Mouse (Mus musculus) left cerebral cortex, postnatal 4 days (tissue): ENCODE data around the gene Irx5. TPM values are rescaled to one million over a fixed set of nuclear protein-coding genes. Genes with fewer than 3 reads are reported as not detected.

Source experiments
- DNase-seq: peaks from one replicate; pipeline ENCODE4 v3.0.0-alpha.2; 2022
- intact Hi-C: fragments of 180-260 bp; cut with DNase I; formaldehyde crosslinking; loops from one replicate; pipeline ENCODE4 v1.15.1; 2025
- total RNA-seq, 2 experiments: library from RNA; stranded (reverse); gene quantifications; 2 replicates each; pipeline ENCODE4 v1.2.3; 2021

Irx5 gene
- total RNA-seq, result not detected

- intact Hi-C loops, result loop anchor here (5.0 to 10.0 kb wide), 4 partner anchors 555 to 1163 kb away; partner anchors contain the start of genes Aktip and Irx3
- DNase-seq, result peak; percentile 91
Measured at GRCm38 (mm10) chr8:92357398-92357981, at the start of gene Irx5. Gene Irx5, plus strand, starts transcription at chr8:92357625.

DNA sequence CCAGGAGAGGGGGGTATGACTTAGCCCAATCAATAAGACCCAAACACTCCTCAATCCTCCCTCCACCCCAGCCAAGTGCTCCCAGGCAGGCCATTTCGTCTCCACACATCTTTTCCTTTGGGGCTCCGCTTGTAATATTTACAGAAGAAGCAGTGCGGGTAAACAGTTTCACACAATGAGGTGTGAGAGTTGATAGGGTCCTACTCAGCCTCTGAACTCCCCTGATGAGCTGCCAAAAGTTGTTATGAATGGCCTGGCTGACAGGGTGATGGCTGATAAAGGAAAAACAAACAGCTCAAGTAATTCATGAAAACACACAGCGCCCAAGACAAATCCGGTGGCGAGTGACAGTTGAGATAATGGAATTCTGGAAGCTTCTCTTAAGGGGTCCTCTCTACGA, 45.2 kb upstream of the Irx5 start:
- intact Hi-C loops, result no loop called here
- DNase-seq, result no peak

GRCm38 (mm10) chr8:92313707-92314106, 43.7 kb upstream of the Irx5 start:
- intact Hi-C loops, result no loop called here
- DNase-seq, result no peak

- intact Hi-C loops, result no loop called here
Measured at GRCm38 (mm10) chr8:92323751-92324150, 33.7 kb upstream of the Irx5 start.

DNA sequence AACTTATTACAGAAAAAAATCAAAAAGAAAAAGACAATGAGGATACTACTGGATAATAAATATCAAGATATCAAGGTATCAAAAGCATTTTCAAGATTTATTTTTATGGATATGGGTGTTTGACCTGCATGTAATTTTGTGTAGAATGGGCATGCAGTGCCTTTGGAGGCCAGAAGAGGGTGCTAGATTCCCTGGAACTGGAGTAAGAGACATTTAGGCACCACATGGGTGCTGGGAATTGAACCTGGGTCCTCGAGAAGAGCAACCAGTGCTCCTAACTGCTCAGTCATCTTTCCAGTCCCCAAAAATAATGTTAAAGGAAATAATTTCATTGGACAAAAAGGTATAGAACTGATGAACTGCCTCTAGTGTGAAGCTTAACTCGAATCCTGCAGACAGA, 30.2 kb upstream of the Irx5 start:
- intact Hi-C loops, result no loop called here
- no peak for DNase-seq

More at GRCm38 (mm10) chr8:92323751-92324150, 33.7 kb upstream of the Irx5 start:
- no peak for DNase-seq

- no peak for DNase-seq
- intact Hi-C loops, result no loop called here
Measured at GRCm38 (mm10) chr8:92329273-92329672, 28.2 kb upstream of the Irx5 start.

GRCm38 (mm10) chr8:92331811-92332210, 25.6 kb upstream of the Irx5 start:
- intact Hi-C loops, result no loop called here
- DNase-seq, result peak; percentile 17

- intact Hi-C loops, result no loop called here
- DNase-seq, result no peak
Measured at GRCm38 (mm10) chr8:92333406-92333805, 24.0 kb upstream of the Irx5 start.

DNA sequence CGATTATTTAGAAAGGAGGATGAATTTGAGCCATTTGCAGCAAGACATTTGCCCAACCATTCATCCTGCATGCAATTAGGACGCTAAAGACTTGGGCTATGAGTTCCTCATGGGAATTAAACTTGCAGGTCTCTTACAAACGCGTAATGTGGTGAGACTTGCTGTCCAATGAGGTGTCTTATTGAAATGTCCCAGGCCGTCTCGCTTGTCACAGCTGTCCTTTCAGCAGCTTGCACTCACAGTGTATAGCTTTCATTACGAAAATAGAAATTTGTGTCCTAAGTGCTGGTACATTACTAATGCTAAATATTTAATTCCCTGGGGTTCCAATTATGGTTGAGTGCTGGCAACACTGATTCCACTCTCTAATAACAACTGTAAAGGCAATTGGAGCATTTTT, 22.3 kb upstream of the Irx5 start:
- no peak for DNase-seq
- intact Hi-C loops, result no loop called here

GRCm38 (mm10) chr8:92336041-92336440, 21.4 kb upstream of the Irx5 start:
- intact Hi-C loops, result no loop called here
- no peak for DNase-seq

DNA sequence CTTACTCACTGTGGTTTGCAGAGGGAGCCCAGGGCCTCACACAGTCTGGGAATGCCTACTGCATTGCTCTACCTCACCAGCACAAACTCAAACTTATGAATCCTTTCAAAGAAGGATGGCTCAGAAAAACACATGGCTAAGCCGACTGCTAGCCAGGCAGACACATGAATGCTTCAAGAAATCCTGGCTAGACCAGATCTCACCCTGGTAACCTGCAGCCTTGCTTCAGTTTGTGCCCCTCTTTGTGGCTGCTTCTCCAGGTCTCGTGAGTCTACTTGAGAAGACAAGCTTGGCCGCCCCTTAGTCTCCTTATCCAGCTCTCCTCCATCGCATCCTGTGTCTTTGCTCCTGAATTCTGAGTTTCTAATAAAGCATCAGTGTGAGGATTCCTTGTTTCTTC, 13.9 kb upstream of the Irx5 start:
- DNase-seq, result no peak
- intact Hi-C loops, result no loop called here

DNA sequence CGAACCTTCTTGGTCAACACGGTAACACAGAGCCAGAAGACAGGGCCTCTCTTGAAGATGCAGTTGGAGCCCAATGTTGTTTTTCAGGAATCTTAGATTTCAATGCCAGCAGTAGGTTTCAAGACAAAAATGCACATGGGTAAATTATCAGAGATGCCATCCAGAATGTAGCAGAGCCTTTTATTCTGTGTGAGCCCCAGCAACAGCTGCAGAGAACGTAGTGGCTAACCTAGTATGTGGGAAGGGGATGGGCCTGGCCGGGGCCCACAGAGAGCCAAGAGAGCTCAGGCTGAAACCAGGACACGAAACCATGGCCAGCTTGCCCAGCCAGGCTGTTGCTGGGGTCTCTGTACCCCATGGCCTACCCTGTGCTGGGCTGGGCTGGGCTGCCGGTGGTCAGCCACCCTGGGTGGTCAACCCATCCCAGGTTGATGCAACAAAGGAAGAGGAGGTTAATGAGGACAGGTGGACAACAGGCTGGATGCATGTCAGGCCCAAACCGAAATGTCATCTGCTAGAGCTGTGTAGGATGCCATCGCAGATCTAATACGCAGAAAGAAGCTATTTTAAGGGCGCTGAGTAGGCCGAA, 7.4 kb upstream of the Irx5 start:
- intact Hi-C loops, result loop anchor here (10.0 kb wide), 2 partner anchors 815 to 1155 kb away; partner anchors contain the start of gene Aktip
- no peak for DNase-seq

- intact Hi-C loops, result loop anchor here (10.0 kb wide), 2 partner anchors 819 to 1159 kb away; partner anchors contain the start of gene Aktip
Measured at GRCm38 (mm10) chr8:92353405-92353804, 4.0 kb upstream of the Irx5 start.

DNA sequence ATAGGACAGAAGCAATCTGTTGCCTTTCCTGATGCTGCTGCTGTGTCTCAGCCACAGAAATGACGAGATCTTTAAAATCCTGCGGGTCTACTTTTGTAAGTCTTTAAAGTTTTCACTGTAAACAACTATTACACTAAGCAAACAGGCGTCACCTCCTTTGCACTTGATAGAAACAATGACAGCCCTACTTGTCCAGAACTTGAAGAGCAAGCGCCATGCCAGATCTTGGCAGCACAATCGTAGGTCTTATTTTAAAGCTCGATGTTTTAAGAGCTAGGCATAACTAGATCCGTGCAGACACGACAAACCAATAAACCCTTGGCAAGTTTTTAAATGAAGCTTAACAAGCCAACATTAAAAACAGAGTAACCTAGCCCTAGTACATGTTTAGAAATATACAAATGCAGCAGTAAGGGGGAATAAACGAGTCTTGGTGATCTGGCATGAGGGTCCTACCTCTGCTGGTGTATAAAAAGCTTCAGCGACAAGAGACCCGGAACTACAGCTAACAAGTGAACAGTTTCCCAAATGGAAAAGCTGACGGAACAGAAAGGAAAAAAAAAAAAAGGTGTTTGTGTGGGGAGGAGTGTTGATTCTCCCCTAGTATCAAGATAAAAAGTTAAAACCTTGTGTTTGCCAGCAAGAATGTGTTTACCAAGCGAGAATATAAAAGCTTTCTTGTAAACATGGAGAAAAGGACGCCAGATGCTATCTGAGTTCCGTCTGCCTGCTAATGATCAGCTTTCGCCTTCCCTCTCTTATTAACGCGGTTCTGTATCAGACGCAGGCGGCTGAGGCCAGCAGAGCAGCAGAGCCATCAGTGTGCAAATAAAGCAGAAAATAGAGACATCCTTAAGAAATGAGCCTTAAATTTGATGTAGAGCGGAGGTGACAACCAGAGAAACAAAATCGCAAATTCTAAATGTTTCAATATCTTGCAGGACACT, 2.6 kb upstream of the Irx5 start:
- no peak for DNase-seq
- intact Hi-C loops, result loop anchor here (5.0 to 10.0 kb wide), 4 partner anchors 553 to 1160 kb away; partner anchors contain the start of genes Aktip and Irx3

More at GRCm38 (mm10) chr8:92353405-92353804, 4.0 kb upstream of the Irx5 start:
- DNase-seq, result no peak

- intact Hi-C loops, result loop anchor here (5.0 to 10.0 kb wide), 4 partner anchors 554 to 1161 kb away; partner anchors contain the start of genes Aktip and Irx3
Measured at GRCm38 (mm10) chr8:92355701-92356612, 1.5 kb upstream of the Irx5 start.

GRCm38 (mm10) chr8:92356613-92357375, 631 bp upstream of the Irx5 start:
- no peak for DNase-seq
- intact Hi-C loops, result loop anchor here (5.0 to 10.0 kb wide), 4 partner anchors 554 to 1162 kb away; partner anchors contain the start of genes Aktip and Irx3

More at GRCm38 (mm10) chr8:92355701-92356612, 1.5 kb upstream of the Irx5 start:
- peak; percentile 99 for DNase-seq

GRCm38 (mm10) chr8:92358141-92358999, 945 bp downstream of the Irx5 start:
- intact Hi-C loops, result loop anchor here (5.0 to 10.0 kb wide), 4 partner anchors 556 to 1164 kb away; partner anchors contain the start of genes Aktip and Irx3
- DNase-seq, result no peak
